Mouse (Mus musculus) intestine, embryonic 14.5 days (tissue): ENCODE measurements around the gene Arl11. TPM values are rescaled to one million over a fixed set of nuclear protein-coding genes. Genes with fewer than 3 reads are reported as not detected.

Experiments
- ATAC-seq: fragments of 200-750 bp; cut with Nextera tagmentation; replicated peaks from 2 replicates; pipeline ENCODE4 v1.8.0; 2017; ENCODE audit warnings: low read depth, moderate number of reproducible peaks, moderate TSS enrichment, moderate library complexity; ENCODE audit not compliant: low FRiP score, low TSS enrichment
- DNase-seq: peaks from one replicate; pipeline ENCODE4 v3.0.0-alpha.2; 2018; ENCODE audit warnings: low spot score
- H3K27ac ChIP-seq: fragments of 300-500 bp; sonication (generic); 2 replicates; pipeline ENCODE4 v1.5.1; 2014; ENCODE audit warnings: low read depth, mild to moderate bottlenecking, control low read depth
- H3K27me3 ChIP-seq: fragments of 300-500 bp; sonication (generic); replicated peaks from 2 replicates; pipeline ENCODE4 v1.6.1; 2014; ENCODE audit warnings: low read length, control low read depth; ENCODE audit not compliant: control insufficient read depth, insufficient read depth
- H3K36me3 ChIP-seq: fragments of 300-500 bp; sonication (generic); 2 replicates; pipeline ENCODE4 v1.6.1; 2014; ENCODE audit warnings: low read length, control low read depth; ENCODE audit not compliant: control insufficient read depth, insufficient read depth
- H3K4me1 ChIP-seq: fragments of 300-500 bp; sonication (generic); replicated peaks from 2 replicates; pipeline ENCODE4 v1.6.1; 2014; ENCODE audit warnings: low read length, control low read depth, mixed read lengths; ENCODE audit not compliant: control insufficient read depth, insufficient read depth
- H3K4me2 ChIP-seq: fragments of 300-500 bp; sonication (generic); 2 replicates; pipeline ENCODE4 v1.6.1; 2014; ENCODE audit warnings: low read length
- H3K4me3 ChIP-seq: fragments of 300-500 bp; sonication (generic); 2 replicates; pipeline ENCODE4 v1.5.1; 2014; ENCODE audit warnings: low read depth, low read length, control low read depth, mixed read lengths
- H3K9ac ChIP-seq: fragments of 300-500 bp; sonication (generic); 2 replicates; pipeline ENCODE4 v1.6.1; 2014; ENCODE audit warnings: mild to moderate bottlenecking, low read length
- H3K9me3 ChIP-seq: fragments of 300-500 bp; sonication (generic); 2 replicates; pipeline ENCODE4 v1.6.1; 2016; ENCODE audit warnings: low read length, control low read depth; ENCODE audit not compliant: control insufficient read depth
- WGBS: fragments of 180-500 bp; shearing (Covaris S2); extraction: QIAGEN DNeasy Blood & Tissue Kit; methylation state at CpG from one replicate; pipeline ENCODE4 v1.1.7; 2014; 5-methylcytosine and 5-hydroxymethylcytosine counted together
- polyA plus RNA-seq: library from polyadenylated mRNA; unstranded; fragments of >200 nt; fragmentation: Nextera tagmentation; extraction: Ambion mirVana; gene quantifications from 2 replicates; pipeline ENCODE4 v1.2.1, GENCODE M21; 2014

Arl11 gene
- polyA plus RNA-seq, 1 experiment from 2014 or later: 0.91 TPM

GRCm38 (mm10) chr14:61339381-61339780, 29.8 kb downstream of the Arl11 start:
- Histone ChIP-seq H3K36me3 (no peaks in the 10 kb centered on the region), H3K27ac (no peak overlapping the region), H3K4me3 (no peak overlapping the region), H3K4me2 (no peak overlapping the region), H3K9ac (no peak overlapping the region), H3K27me3 (no peaks in the 10 kb centered on the region), H3K9me3 (no peaks in the 10 kb centered on the region), H3K4me1 (no peaks in the 10 kb centered on the region)
- 78% methylated on average over 4 of the region's 4 CpGs for WGBS
- ATAC-seq (no peak), DNase-seq (no peak)

GRCm38 (mm10) chr14:61344590-61344989, 35.0 kb downstream of the Arl11 start:
- no peak for ATAC-seq
- Histone ChIP-seq H3K4me2 (no peak overlapping the region), H3K4me3 (no peak overlapping the region), H3K27ac (no peak overlapping the region), H3K36me3 (no peaks in the 10 kb centered on the region), H3K27me3 (no peaks in the 10 kb centered on the region), H3K9me3 (no peaks in the 10 kb centered on the region), H3K4me1 (no peaks in the 10 kb centered on the region), H3K9ac (no peak overlapping the region)
- WGBS: 69% methylated on average over 5 of the region's 5 CpGs
- DNase-seq: no peak

GRCm38 (mm10) chr14:61346827-61347698, 37.5 kb downstream of the Arl11 start:
- H3K27ac ChIP-seq: no peak overlapping the region
- no peaks in the 10 kb centered on the region for H3K9me3 ChIP-seq
- no peaks in the 10 kb centered on the region for H3K36me3 ChIP-seq
- H3K4me2 ChIP-seq: no peak overlapping the region
- ATAC-seq (no peak), DNase-seq (no peak)
- no peak overlapping the region for H3K9ac ChIP-seq
- H3K4me1 ChIP-seq: no peaks in the 10 kb centered on the region
- H3K4me3 ChIP-seq: no peak overlapping the region
- 86% methylated on average over 10 of the region's 10 CpGs for WGBS
- H3K27me3 ChIP-seq: no peaks in the 10 kb centered on the region

GRCm38 (mm10) chr14:61349876-61350275, 40.3 kb downstream of the Arl11 start:
- Histone ChIP-seq H3K4me3 (no peak overlapping the region), H3K36me3 (no peaks in the 10 kb centered on the region), H3K4me2 (no peak overlapping the region), H3K4me1 (no peaks in the 10 kb centered on the region), H3K9me3 (no peaks in the 10 kb centered on the region), H3K27ac (no peak overlapping the region), H3K27me3 (no peaks in the 10 kb centered on the region), H3K9ac (no peak overlapping the region)
- no peak for ATAC-seq
- no peak for DNase-seq
- WGBS: 92% methylated on average over 4 of the region's 4 CpGs

- DNase-seq: no peak
- WGBS: 54% methylated on average over 6 of the region's 6 CpGs
- no peaks in the 10 kb centered on the region for H3K36me3 ChIP-seq
Measured at GRCm38 (mm10) chr14:61350808-61351207, 41.3 kb downstream of the Arl11 start.

GRCm38 (mm10) chr14:61354251-61355235, 45.0 kb downstream of the Arl11 start:
- no peak overlapping the region for H3K9ac ChIP-seq
- WGBS: 52% methylated on average over 10 of the region's 10 CpGs
- no peaks in the 10 kb centered on the region for H3K36me3 ChIP-seq
- H3K27ac ChIP-seq: no peak overlapping the region
- no peak for ATAC-seq
- no peak overlapping the region for H3K4me2 ChIP-seq
- no peaks in the 10 kb centered on the region for H3K4me1 ChIP-seq
- no peaks in the 10 kb centered on the region for H3K9me3 ChIP-seq
- H3K4me3 ChIP-seq: no peak overlapping the region
- no peaks in the 10 kb centered on the region for H3K27me3 ChIP-seq
- DNase-seq: no peak

More at GRCm38 (mm10) chr14:61350808-61351207, 41.3 kb downstream of the Arl11 start:
- no peak overlapping the region for H3K9ac ChIP-seq
- H3K27me3 ChIP-seq: no peaks in the 10 kb centered on the region
- H3K27ac ChIP-seq: no peak overlapping the region
- no peaks in the 10 kb centered on the region for H3K4me1 ChIP-seq
- no peaks in the 10 kb centered on the region for H3K9me3 ChIP-seq
- no peak for ATAC-seq
- H3K4me2 ChIP-seq: no peak overlapping the region
- H3K4me3 ChIP-seq: no peak overlapping the region

- DNase-seq (peak; percentile 90), ATAC-seq (peak; percentile 91)
- peak within 1 kb of the TSS; percentile 78 for H3K27ac ChIP-seq
- H3K36me3 ChIP-seq: no peaks in the 10 kb centered on the region; the same call in 1 of the 2 replicates
- H3K4me1 ChIP-seq: peaks cover 12% of the 10 kb centered on the region; the same call in 1 of the 2 replicates
- 1% methylated on average over 40 of the region's 40 CpGs for WGBS
- no peaks in the 10 kb centered on the region for H3K27me3 ChIP-seq
- H3K4me2 ChIP-seq: peak within 1 kb of the TSS; percentile 55
- peak within 1 kb of the TSS; percentile 64 for H3K4me3 ChIP-seq
- H3K9me3 ChIP-seq: no peaks in the 10 kb centered on the region
- peak within 1 kb of the TSS; percentile 67 for H3K9ac ChIP-seq
Measured at GRCm38 (mm10) chr14:61360131-61360980, 50.8 kb downstream of the Arl11 start, which contains the start of gene Ebpl. Ebpl (minus strand) TSS chr14:61360439.
